Mouse (Mus musculus) ovary, adult 18-20 months (tissue): ENCODE measurements at regions not wholly inside any gene's neighbourhood (a gene's known extent, or its start where the extent isn't known, plus 50 kb on each side); places are given as distances from the start of the nearest gene placed in this dataset.

Source experiments
- DNase-seq: peaks from one replicate; pipeline ENCODE4 v3.0.0; 2022; ENCODE audit warnings: low spot score, mixed read lengths

DNA sequence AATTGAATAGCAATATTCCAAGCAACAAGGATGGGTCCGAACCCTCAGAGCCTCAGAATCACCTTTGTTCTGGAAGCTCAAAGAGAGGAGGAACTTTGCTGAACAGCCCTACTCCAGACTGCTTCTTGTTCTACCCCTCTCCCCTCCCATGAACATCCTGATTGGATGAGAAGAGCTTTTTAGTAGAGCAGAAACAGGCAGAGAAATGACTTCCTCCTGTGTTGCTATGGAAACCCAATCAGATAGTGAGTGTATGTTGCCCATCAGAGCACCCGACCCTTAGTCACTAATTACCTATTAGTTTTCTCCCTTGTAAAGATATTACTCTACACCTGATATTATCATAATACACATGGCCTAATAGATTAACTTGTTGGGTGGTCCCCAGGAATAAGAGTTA lies 469.4 kb upstream of the Rgma start:
- no peak for DNase-seq

DNA sequence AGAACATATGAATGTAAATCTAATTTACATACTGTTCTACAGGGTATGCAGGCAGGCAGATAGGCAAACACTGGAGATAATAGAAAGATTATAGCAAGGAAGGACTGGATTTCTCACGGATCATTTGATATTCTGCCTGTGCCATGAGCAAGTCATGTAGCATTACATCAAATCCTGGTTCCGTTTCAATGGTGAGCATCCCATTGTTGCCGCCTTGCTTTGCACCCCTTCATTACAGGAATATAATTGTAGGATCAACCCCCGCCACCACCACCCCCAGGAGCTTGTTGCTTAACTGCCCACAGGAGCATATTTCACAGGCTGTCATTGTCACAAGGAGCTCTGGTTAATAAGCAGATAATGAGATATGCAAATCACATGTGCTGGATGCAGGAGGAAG lies 468.8 kb upstream of the Rgma start:
- DNase-seq: no peak

DNA sequence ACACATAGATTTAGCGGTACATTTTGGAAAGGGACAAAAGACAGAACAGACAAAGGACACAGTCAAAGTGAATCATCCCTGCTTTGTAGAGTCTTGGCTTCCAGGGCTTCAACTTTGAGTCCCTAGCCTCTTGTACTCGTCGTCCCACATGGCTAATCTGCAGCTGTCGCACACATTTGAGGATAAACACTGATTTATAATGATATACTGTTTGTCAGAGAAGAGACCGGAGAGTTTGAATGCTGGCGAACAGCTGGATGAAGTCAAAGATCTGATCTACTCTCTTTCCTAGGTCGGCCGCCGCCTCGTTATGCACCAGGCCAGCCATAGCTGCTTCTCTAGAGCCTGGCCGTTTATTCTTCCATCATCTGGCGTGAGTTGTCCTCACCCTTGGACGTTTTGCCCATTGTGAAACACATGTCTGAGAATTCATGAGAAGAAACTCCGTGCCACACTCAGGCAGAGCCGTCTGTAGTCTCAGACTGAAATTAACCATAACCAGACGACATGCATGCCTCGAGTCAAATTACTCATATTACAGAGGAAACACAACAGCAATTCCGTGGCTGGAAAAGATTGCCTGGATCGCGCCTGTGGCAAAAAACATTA lies 448.4 kb upstream of the Rgma start:
- no peak for DNase-seq

DNA sequence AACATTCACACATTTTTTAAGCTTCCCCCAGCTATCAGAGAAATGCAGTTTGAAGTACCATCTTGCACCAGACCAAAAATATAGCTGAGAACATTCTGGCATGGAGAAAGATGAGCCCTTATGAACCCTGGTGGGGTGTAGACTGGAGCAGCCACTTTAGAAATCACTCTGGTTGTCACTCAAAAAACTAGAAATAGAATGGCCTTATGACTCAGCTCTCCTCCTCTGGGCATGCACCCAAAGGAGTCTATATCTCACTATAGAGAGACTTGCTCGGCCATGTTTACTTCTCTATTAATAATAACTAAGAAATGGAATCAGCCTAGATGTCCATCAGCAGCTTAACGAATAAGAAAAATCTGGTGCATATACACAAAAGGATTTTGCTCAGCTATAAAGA lies 436.5 kb upstream of the Rgma start:
- no peak for DNase-seq

DNA sequence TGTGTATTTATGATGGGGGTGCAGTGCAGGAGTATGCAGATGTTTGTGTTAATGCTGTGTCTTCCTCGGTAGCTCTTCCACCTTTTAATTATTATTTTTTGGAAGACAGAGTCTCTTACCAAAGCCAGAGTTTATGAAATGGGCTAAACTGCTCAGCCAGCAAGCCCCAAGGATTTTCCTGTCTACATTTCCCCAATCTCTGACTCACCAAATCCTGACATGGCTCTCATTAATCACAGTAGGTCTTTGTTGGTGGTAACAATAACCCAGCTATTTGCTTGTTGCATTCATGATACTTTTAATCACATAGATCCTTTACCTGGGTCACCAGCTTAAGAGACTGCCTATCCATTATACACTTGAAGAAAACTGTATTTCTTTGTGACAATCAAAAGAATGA lies 427.8 kb upstream of the Rgma start:
- DNase-seq: no peak

DNA sequence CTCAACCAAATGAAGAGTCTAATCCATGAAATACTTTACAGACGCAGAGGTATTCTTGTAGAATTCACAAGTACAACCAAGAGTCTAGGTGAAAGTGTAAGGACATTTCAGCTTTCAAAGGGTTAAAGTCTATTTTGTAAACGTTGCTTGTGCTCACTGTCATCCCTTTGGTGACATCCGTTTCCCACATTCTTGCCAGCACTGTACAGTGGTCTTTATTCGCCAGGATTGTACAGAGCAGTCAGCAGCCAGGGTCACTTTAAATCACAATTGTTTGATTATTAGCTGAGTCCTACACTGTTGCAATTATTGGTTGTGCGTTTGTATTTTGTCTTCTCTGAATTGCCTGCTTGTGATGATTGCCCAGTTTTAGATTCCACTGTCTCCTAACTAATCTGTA lies 427.3 kb upstream of the Rgma start:
- DNase-seq: no peak

DNA sequence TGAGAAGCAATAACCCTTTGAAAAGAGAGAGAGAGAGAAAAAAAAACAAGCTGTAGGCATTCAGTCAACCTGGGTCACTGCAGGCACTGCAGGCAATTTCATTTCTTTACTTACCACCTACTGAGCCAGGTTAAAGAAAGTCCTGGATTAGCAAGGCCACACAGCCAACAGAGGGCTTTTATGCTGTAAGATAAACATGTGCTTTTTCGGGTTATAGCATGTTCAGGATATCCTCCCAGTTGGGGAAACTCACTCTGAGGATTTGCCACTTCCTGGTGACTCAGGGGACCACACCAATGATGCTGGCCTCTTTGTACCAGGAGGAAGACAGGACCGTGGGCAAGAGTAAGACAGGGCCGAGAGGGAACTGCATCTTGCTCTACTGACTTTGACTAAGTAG lies 426.6 kb upstream of the Rgma start:
- no peak for DNase-seq

DNA sequence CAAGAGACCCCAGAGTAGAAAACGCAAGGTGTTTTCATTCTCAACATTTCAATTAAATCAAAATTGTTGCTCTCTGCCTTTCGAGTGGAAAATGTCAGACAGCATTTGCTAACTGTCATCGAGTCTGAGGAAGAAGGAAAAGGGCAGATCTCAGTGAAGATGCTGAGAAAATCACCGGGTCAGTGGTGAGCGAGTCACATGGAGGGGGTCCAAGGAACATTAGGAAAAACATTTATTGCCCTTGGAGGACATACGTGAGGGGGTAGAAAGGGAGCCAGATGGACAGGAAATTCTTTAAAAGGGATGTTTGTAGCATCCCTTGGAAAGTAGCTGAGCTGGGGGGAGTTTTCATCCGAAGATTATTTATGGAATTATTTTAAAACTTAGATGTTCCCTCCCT lies 425.4 kb upstream of the Rgma start:
- no peak for DNase-seq

DNA sequence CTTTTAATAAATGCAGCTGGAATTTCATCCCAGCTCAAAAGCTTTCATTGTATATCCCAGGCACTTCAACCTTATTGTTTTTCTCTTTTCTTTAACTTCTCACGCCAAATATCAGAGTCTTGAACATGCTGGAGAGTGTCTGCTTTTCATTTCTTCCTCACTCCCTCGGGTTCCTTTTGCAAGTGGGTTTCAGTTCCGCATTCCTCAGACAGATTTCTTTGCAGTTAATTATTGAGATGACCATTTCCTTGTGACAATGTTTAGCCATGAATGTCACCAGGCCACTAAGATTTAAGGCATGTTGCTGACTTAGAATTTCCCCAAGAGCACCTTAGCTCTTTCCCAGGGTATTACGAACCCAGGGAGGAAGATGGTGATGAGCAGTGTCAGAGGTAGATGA lies 417.6 kb upstream of the Rgma start:
- DNase-seq: no peak

DNA sequence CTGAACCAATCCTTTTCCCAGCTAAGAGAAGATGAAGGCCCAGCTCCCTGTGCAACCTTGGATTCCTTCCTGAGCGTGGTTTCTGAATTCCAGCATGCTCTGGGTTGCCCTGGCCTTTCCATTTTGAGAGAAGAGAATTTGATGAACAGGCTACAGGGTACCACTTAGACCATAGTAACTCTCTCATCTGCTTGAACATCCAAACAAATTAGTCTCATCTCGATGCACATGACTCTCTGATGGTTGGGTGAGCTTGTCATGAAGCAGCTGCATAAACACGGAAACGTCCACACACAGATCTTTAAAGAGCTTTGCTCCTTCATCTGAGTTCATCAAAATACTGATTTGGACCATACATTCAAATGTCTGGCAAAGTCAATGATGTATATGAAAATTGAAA lies 414.0 kb upstream of the Rgma start:
- DNase-seq: no peak

DNA sequence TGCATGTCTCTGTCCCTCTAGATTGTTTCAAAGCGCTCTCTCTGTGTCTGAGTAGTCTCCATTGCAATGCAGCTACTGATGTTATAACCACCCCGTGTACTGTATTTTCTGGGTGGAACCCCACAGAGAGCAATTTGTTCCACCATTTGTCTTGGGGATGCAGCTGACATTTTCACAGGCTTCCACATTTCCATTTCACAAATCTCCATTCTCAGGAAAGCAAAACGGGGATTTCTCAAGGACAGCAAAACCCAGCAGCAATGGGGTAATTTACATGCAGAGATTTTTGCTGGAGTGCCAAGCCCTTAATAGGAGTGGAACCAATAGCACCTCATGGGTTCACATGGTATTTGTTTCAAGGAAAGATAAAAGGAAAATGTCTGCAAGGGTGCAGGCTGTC lies 412.5 kb upstream of the Rgma start:
- DNase-seq: no peak

DNA sequence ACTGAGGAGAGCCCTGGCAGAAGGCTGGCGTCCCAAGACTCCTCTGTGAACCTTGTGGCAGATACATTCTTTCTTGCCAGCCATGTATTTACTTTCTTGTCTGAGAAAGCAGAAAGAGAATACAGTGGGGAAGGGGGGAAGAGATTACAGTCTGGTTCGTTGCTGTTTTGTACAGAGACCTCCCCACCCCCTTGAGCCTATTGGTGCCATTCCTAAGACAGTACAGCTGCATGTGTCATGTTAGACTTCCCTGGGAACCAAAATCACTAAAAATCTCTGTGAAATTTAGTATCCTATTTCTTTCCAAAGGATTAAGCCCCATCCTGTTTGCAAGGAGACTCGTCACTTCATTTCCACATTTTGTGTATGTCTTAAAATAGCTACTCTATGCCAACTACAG lies 411.4 kb upstream of the Rgma start:
- no peak for DNase-seq

DNA sequence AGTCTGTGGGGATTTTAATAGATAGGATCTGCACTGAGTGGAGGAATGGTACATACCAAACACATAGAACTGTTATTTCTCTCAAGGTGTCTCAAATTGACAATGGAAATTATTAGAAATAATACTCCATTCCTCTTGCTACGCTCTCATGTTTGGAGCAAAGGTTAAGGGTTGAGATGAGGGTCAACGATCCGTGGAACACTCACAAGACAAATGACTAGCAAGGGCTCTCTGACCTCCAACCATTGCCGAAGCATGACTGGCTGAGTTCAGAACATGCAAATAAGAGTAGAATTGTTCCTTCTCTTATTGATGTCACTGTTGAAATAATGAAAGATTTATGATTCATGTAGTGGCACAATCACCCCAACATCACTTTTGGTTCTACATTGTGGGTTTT lies 407.1 kb upstream of the Rgma start:
- DNase-seq: no peak

DNA sequence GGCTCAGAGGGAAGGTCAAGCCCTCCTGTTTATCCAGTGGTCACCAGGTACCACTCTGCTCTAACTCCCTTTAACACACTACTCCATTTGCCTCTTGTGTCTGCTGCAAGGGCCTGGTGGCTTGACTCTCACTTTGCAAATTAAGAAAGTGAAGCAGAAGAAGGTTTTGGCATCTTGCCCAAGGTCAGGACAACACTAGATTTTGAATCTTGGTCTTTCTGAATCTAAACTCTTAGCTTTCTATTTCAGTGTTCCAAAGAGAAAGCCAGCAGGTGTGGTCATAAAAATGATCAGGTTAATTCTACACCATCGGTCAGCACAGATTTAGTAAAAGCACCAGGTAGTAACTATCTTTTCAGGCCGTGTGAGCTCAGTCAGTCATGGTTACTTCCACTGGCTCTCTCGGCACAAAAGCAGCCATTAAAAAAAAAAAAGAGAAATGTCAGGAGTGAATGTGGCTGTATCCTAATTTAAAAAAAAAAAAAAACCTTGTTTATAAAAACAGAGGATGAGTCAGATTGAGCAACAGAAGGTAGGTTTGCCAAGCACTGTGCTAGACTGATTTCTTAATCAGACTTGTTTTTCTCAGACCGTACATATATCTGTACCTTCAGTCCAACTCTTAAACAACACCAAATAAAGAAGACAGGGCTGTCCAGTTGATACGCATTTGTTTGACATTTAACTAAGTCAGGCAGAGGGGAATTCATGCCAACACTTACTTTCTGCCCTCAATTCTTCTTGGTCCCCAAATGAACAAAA lies 403.6 kb upstream of the Rgma start:
- no peak for DNase-seq

DNA sequence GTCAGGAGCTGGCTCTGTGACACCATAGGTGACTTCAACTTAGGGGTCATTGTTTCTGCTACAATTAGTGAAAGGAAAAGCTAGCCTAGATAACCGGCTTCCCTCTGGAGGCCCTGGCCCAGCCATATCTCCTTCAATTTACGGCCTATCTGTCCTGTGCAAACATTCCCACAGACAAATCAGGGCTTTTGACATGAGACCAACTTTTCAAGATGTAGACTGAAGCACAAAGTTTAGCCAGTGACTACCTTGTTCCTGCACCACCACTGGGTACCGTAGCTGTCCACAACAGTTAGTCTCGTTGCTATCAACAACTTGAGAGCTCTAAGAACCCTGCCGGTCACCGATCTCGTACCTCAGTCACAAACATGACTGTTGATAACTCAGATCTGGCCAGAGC lies 402.9 kb upstream of the Rgma start:
- DNase-seq: no peak

DNA sequence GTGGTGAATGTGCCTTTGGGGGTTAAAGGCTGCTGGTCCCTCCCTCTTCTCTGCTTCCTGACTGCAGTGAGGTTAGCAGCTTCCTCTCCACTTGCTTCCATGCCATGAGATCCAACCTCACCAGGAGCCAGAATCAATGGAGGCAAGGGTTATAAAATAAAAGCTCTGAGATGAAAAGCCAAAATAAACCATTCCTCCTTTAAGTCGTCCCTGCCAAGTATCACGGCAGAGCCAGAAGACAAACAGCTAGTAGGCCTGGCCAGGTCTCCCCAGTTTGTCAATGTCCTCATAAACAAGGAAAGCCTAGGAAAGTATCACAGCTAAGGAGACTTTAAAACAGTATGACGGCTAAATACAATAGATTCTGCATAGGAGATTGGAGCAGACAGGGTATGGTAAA lies 401.5 kb upstream of the Rgma start:
- DNase-seq: no peak

DNA sequence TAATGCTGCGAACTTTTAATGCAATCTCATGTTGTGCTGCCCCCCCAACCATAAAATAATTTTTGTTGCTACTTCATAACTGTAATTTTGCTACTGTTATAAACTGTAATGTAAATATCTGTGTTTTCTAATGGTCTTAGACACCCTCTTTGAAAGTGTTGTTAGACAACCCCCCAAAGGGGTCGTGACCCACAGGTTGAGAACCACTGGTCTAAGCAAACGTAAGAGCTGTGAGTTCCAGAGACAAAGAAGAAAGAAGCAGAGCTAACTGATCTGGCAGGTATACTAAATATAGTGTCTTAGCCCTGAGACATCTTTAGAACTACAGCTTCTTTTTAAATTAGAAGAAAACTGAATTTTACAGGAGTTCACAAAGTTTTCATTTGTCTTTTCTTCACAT lies 400.9 kb upstream of the Rgma start:
- DNase-seq: no peak

DNA sequence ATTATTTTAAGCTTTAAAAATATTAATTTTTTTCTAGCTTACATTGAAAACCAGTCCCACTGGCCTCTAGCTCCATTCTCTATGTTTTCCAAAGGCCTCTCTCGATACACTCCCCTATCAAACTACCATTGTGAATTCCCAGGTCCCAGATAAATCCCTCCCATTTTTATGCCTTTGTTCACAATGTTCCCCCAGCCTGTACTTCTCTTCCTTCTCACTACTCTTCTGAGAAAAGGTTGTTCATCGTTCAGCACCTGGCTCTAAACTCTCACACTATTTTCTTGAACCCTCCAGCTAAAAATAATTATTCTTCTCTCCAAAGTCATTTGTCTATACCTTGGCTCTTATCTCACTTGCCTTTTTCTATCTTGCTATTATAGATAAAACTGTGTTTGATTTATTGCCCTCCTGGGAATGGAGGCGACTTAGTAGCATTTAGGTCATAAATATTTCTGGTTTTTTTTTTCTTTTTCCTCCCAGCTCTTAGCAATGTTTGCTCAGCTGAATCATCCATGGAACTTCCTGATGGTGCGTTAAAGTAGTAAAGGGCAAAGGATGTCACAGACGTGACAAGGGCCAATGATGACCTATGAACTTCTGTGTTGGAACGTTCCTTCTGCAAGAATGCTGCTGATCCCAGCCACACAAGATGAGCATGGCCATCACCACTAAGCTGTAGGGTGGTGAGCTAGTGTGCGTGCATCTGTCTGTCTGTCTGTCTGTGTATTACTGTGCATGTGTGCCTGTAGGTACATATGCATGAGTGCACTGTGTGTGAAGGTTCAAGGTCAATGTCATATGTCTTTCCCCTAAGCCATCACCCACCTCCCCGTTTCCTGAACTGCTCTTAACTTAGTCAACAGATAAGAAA lies 384.5 kb upstream of the Rgma start:
- no peak for DNase-seq

DNA sequence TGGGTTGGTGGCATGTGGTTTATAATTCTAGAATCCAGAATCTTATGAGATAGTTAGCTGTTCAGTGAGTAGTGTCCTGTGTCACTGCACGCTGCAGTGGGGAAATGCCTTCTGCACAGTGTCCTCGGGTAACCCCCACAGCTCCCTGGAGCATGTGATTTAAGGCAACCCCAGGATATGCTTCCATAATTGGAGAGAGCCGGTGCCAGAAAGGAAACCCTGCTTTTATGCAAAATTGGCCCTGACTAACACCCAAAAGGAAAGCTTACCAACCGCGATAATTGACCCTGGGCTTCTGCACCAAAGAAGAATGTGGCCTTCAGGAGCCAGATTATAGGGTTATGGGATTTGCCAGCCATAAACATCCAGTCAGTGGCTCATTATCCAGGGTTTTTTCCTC lies 376.9 kb upstream of the Rgma start:
- no peak for DNase-seq

DNA sequence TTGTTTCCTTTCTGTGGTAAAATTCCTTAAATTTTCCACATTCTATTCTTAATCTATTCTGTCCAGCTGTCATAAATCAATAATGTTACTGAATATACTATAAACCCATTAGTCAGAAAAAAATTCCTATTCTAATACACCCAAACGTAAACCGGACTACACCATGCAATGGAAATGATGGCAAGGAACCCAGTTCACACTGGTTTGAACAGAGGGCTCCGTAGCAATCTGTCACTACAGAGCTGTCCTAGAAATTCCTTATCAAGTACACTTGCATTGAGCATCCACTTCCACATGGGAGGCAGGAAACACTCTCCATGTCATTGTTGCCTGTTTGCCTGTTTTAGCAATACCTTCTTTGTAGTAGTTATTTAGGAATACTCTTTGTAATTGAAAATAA lies 356.2 kb upstream of the Rgma start:
- DNase-seq: no peak

DNA sequence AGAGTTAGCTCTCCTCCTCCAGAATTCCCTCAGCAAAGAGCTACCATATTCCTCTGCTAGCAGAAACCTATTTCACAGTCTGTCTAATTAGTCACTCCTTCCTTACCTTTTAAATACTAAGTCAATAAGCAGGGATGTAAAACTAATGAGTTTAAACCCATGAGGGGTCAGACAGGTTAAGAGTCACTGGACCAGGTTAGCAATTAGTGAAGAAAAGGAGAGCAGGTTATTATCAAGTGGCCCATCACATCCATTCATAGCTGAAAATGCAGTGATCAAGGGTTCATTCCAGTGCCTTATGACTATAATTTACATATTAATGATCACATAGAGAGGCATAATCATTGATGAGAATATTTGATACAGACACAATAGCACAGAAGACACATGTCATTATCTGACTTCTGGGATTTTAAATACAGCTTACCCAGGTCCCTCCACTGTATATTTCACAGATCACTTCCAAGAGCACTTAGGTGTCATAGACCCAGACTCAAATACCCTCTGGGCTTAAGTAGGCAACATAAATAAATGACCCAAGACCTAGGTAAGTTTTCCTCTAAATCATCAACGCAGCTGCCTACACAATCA lies 355.4 kb upstream of the Rgma start:
- DNase-seq: no peak

DNA sequence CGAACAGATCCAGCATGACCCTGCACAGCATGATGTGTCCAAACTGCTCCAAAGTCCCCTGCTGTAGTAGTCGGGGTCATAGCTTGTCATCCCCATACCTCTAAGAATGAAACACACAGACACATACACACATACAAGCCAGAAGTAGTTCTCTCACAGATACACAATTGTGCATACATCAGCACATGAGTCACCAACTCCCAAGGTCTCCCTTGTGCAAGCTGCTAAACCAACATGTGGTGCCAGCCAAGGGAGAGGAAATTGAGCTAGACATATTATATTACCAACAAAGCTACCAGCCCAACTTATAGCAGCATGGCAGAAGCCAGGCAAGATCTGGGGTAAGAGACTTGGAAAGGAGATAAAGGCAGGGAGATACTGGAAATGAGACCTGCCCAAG lies 353.5 kb upstream of the Rgma start:
- no peak for DNase-seq

DNA sequence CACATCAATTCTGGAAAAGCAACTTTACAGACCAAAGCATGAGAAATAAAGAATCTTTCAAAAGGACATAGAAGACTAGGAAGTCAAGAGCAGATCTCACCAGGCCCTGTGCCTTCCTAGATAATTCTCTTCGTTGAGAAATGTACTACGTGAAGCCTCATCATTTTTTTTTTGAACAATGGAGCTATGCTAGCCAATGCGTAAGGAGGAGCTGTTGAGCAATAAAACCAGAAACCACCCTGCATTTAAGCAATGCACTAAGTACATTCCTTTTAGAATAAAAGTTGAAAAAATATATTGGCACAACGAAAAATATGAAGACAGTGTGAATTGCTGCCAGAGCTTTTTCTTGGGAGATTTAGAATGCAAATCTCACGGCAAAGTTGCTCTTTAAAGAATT lies 349.7 kb upstream of the Rgma start:
- no peak for DNase-seq
